Mouse (Mus musculus): Measurements from ENCODE around the gene Olfr1102. TPM values are rescaled to one million over a fixed set of nuclear protein-coding genes. Genes with fewer than 3 reads are reported as not detected.

The Olfr1102 gene
- not detected for total RNA-seq (2021)

- intact Hi-C loops (cut with DNase I), result no loop called here
- no peak for DNase-seq (ENCODE audit: low spot score in 2 of 2)
Observed at GRCm38 (mm10) chr2:86998098-86998497, at the start of gene Olfr1102. TSS of gene Olfr1102 (plus strand) at chr2:86998398.

GRCm38 (mm10) chr2:86960593-86960992 lies 37.6 kb upstream of the Olfr1102 start, which contains the start of gene Olfr1099:
TSS of gene Olfr1099 (minus strand) at chr2:86960693.
- no peak for DNase-seq (ENCODE audit: low spot score in 2 of 2)
- intact Hi-C loops (cut with DNase I), result no loop called here

GRCm38 (mm10) chr2:86979854-86980253 lies 18.3 kb upstream of the Olfr1102 start, which contains the start of gene Olfr1100:
TSS of gene Olfr1100 (minus strand) at chr2:86979954.
- intact Hi-C loops (cut with DNase I), result no loop called here

GRCm38 (mm10) chr2:86991121-86991520 lies 7.1 kb upstream of the Olfr1102 start, which contains the start of gene Olfr1101:
TSS of gene Olfr1101 (minus strand) at chr2:86991221.
- no peak for DNase-seq (ENCODE audit: low spot score in 2 of 2)
- intact Hi-C loops (cut with DNase I), result no loop called here

More at GRCm38 (mm10) chr2:86979854-86980253, 18.3 kb upstream of the Olfr1102 start, which contains the start of gene Olfr1100:
- DNase-seq (ENCODE audit: low spot score in 2 of 2), result no peak

GRCm38 (mm10) chr2:87026980-87027379 lies 28.8 kb downstream of the Olfr1102 start, which contains the start of gene Olfr1104:
TSS of gene Olfr1104 (minus strand) at chr2:87027080.
- intact Hi-C loops (cut with DNase I), result no loop called here
- DNase-seq (ENCODE audit: low spot score in 2 of 2), result no peak

- intact Hi-C loops (cut with DNase I), result no loop called here
- no peak for DNase-seq (ENCODE audit: low spot score in 2 of 2)
Observed at GRCm38 (mm10) chr2:87036431-87036830, 38.2 kb downstream of the Olfr1102 start, which contains the start of gene Olfr1105. TSS of gene Olfr1105 (minus strand) at chr2:87036531.

- intact Hi-C loops (cut with DNase I), result no loop called here
- no peak for DNase-seq (ENCODE audit: low spot score in 2 of 2)
Observed at GRCm38 (mm10) chr2:87052173-87052572, 54.0 kb downstream of the Olfr1102 start, which contains the start of gene Olfr1106. TSS of gene Olfr1106 (minus strand) at chr2:87052273.

Other genes with a start within 250 kb of the Olfr1102 start
- gene Olfr1090, start 239.4 kb upstream of the Olfr1102 start, total RNA-seq (2021), result not detected
- gene Olfr1093, start 215.9 kb upstream of the Olfr1102 start, total RNA-seq (2021), result not detected
- not detected for gene Olfr141, start 188.4 kb upstream of the Olfr1102 start, total RNA-seq (2021)
- gene Olfr1094, start 173.7 kb upstream of the Olfr1102 start, total RNA-seq (2021), result not detected
- gene Olfr1095, start 146.7 kb upstream of the Olfr1102 start, total RNA-seq (2021), result not detected
- not detected for gene Gm13723, start 123.6 kb upstream of the Olfr1102 start, total RNA-seq (2021)
- not detected for gene Olfr1097, start 106.2 kb upstream of the Olfr1102 start, total RNA-seq (2021)
- gene Olfr1098, start 73.9 kb upstream of the Olfr1102 start, total RNA-seq (2021), result not detected
- not detected for gene Olfr1099, start 37.7 kb upstream of the Olfr1102 start, total RNA-seq (2021)
- gene Olfr1100, start 18.4 kb upstream of the Olfr1102 start, total RNA-seq (2021), result not detected
- gene Olfr1101, start 7.2 kb upstream of the Olfr1102 start, total RNA-seq (2021), result not detected
- gene Olfr1104, start 28.7 kb downstream of the Olfr1102 start, total RNA-seq (2021), result not detected
- not detected for gene Olfr1105, start 38.1 kb downstream of the Olfr1102 start, total RNA-seq (2021)
- not detected for gene Olfr1106, start 53.9 kb downstream of the Olfr1102 start, total RNA-seq (2021)
- not detected for gene Olfr1107, start 77.4 kb downstream of the Olfr1102 start, total RNA-seq (2021)
- not detected for gene Olfr1109, start 97.6 kb downstream of the Olfr1102 start, total RNA-seq (2021)
- not detected for gene Olfr259, start 116.2 kb downstream of the Olfr1102 start, total RNA-seq (2021)
- gene Olfr1110, start 141.9 kb downstream of the Olfr1102 start, total RNA-seq (2021), result not detected
- not detected for gene Olfr1111, start 154.2 kb downstream of the Olfr1102 start, total RNA-seq (2021)
- gene Olfr1112, start 189.4 kb downstream of the Olfr1102 start, total RNA-seq (2021), result not detected
- gene Olfr1113, start 210.6 kb downstream of the Olfr1102 start, total RNA-seq (2021), result not detected
- not detected for gene Olfr1115, start 249.6 kb downstream of the Olfr1102 start, total RNA-seq (2021)